In the genomic region with DNA sequence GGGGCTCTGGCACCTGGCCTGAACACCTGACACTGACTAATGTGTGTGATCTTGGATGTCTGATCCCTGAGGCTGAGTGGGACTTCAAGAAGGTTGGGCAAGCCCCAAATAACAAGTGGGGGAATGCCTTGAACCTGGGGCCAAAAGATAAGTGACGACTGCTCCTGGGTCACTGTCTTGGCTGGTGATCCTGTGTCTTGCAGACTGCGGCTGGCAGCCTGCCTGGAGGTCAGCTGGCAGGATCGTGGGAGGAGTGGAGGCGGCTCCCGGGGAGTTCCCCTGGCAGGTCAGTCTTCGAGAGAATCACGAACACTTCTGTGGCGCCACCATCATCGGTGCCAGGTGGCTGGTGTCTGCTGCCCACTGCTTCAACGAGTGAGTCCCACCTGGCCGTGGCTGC, we compare ENCODE assay signal across 9 mouse cellular contexts. TPM values are rescaled to one million over a fixed set of nuclear protein-coding genes. Genes with fewer than 3 reads are reported as not detected.
DNase-seq lines count a peak whose midpoint lies in the region; ATAC-seq and TF ChIP-seq lines count a peak whose summit lies in the region.
"Had no signal": no experiment of that assay in that cellular context is flagged by ENCODE, and none has a peak within 500 bp of the region (broad histone marks: within the 10 kb centered on the region; RNA-seq: fewer than 3 reads in every experiment).

No protein-coding gene starts in this region.

- no peak overlapping the region for H3K9ac ChIP-seq in liver, adult 2 months (ENCODE audit: low read depth, low read length)
- no peak overlapping the region for H3K9ac ChIP-seq in liver, embryonic 12.5 days

- no peaks in the 10 kb centered on the region for H3K79me2 ChIP-seq in liver, adult 2 months (ENCODE audit: control insufficient read depth, insufficient read depth, low read length)

- DNase-seq in liver, adult 2 months (ENCODE audit: extremely low read depth, low read depth, low spot score): peak; percentile 71
- peak; percentile 85 to 86 for DNase-seq in cerebellum, postnatal 14 days
- DNase-seq in kidney, adult 9 months: peak; percentile 84
- peak; percentile 92 for DNase-seq in testis, postnatal 10 days (ENCODE audit: low spot score)
- no peak for DNase-seq in midbrain, embryonic 10.5 days (ENCODE audit: low spot score)
- no peak for DNase-seq in embryo, embryonic 9.5 days (ENCODE audit: extremely low spot score)

- WGBS in liver, adult 2 months: 24% methylated on average over 11 of the region's 11 CpGs
- 62% methylated on average over 11 of the region's 11 CpGs for WGBS in liver, embryonic 12.5 days (ENCODE audit: insufficient replicate concordance)
- 81% methylated on average over 11 of the region's 11 CpGs for WGBS in midbrain, embryonic 10.5 days

- no peak overlapping the region for H3K27ac ChIP-seq in liver, adult 2 months (replicated peaks; ENCODE audit: insufficient read depth, low read depth, low read length)
- H3K27ac ChIP-seq in liver, embryonic 12.5 days: no peak overlapping the region
- no peak overlapping the region for H3K27ac ChIP-seq in midbrain, embryonic 10.5 days (replicated peaks)

- TF ChIP-seq POLR2A in liver, adult 2 months (IDR thresholded peaks at IDR 0.05; ENCODE audit: extremely low read depth, insufficient read depth, low read length): no peak

- no peaks in the 10 kb centered on the region for H3K9me3 ChIP-seq in liver, embryonic 12.5 days (replicated peaks)
- H3K9me3 ChIP-seq in midbrain, embryonic 10.5 days (replicated peaks): peaks cover 5% of the 10 kb centered on the region; the same call in 1 of the 2 replicates

- no peaks in the 10 kb centered on the region for H3K36me3 ChIP-seq in liver, adult 2 months (ENCODE audit: control insufficient read depth, insufficient read depth, low read length)
- H3K36me3 ChIP-seq in liver, embryonic 12.5 days: no peaks in the 10 kb centered on the region
- no peaks in the 10 kb centered on the region for H3K36me3 ChIP-seq in midbrain, embryonic 10.5 days

- H3K4me3 ChIP-seq in liver, adult 2 months (ENCODE audit: insufficient read depth, low read depth, low read length): no peak overlapping the region
- no peak overlapping the region for H3K4me3 ChIP-seq in liver, embryonic 12.5 days
- H3K4me3 ChIP-seq in midbrain, embryonic 10.5 days: no peak overlapping the region

- ATAC-seq in liver, embryonic 12.5 days: no peak
- no peak for ATAC-seq in granulocyte monocyte progenitor cell, adult 5-6 weeks (replicated peaks; ENCODE audit: poor library complexity, severe bottlenecking)

- no peak overlapping the region for H3K4me2 ChIP-seq in liver, embryonic 12.5 days

- TF ChIP-seq CTCF in liver, adult 2 months (IDR thresholded peaks at IDR 0.05; ENCODE audit: low read depth, low read length): no peak

- H3K27me3 ChIP-seq in liver, adult 2 months (ENCODE audit: control insufficient read depth, insufficient read depth, low read length): peaks cover 3% of the 10 kb centered on the region; the same call in 1 of the 2 replicates
- H3K27me3 ChIP-seq in liver, embryonic 12.5 days (replicated peaks): peaks cover 70% of the 10 kb centered on the region
- H3K27me3 ChIP-seq in midbrain, embryonic 10.5 days (ENCODE audit: low read depth, poor library complexity, severe bottlenecking): peaks cover 23% of the 10 kb centered on the region

- no peaks in the 10 kb centered on the region for H3K4me1 ChIP-seq in liver, adult 2 months (ENCODE audit: control insufficient read depth, insufficient read depth, low read length)
- no peaks in the 10 kb centered on the region for H3K4me1 ChIP-seq in liver, embryonic 12.5 days
- H3K4me1 ChIP-seq in midbrain, embryonic 10.5 days: 0 out of 2 replicates have a peak, but pooled peaks cover 5% of the 10 kb centered on the region

RNA-seq across cellular contexts. Expression of gene Timm13, which starts 13.6 kb away (rescaled TPM):
- total RNA-seq in liver, adult 2 months (2014; rRNA removed): 79.9 and 87.7 TPM in 2 replicates
- 369 and 388 TPM in 2 replicates for polyA plus RNA-seq in liver, adult 2 months (2012; rRNA removed)
- 271 and 301 TPM in 2 replicates for polyA plus RNA-seq in liver, embryonic 12.5 days (2016; fragmentation: Nextera tagmentation; extraction: Ambion mirVana)
- 335 and 382 TPM in 2 replicates for polyA plus RNA-seq in midbrain, embryonic 10.5 days (2016; fragmentation: Nextera tagmentation; extraction: Ambion mirVana)
- 145 and 158 TPM in 2 replicates for total RNA-seq in granulocyte monocyte progenitor cell, adult 5-6 weeks (2014; fragmentation: Nextera tagmentation)
- 38.2 and 50.4 TPM in 2 replicates for total RNA-seq in granulocyte monocyte progenitor cell, adult 5-6 weeks (2017)

RNA-seq across cellular contexts. Expression of gene Tmprss9, which starts 15.5 kb away (rescaled TPM):
- under 0.01 and 0.09 TPM in 2 replicates for total RNA-seq in liver, adult 2 months (2014; rRNA removed)
- 0.04 and 0.05 TPM in 2 replicates for polyA plus RNA-seq in liver, adult 2 months (2012; rRNA removed)
- 0.04 and 0.05 TPM in 2 replicates for polyA plus RNA-seq in liver, embryonic 12.5 days (2016; fragmentation: Nextera tagmentation; extraction: Ambion mirVana)
- 0.02 and 0.09 TPM in 2 replicates for polyA plus RNA-seq in midbrain, embryonic 10.5 days (2016; fragmentation: Nextera tagmentation; extraction: Ambion mirVana)
- total RNA-seq in granulocyte monocyte progenitor cell, adult 5-6 weeks (2014; fragmentation: Nextera tagmentation): not detected in 2 replicates
- total RNA-seq in granulocyte monocyte progenitor cell, adult 5-6 weeks (2017): not detected in 2 replicates
- polyA plus RNA-seq: stomach, embryonic 16.5 days had no signal

RNA-seq across cellular contexts. Expression of gene Lmnb2, which starts 30.9 kb away (rescaled TPM):
- 3.2 and 3.3 TPM in 2 replicates for total RNA-seq in liver, adult 2 months (2014; rRNA removed)
- polyA plus RNA-seq in liver, adult 2 months (2012; rRNA removed): 5.5 and 6.6 TPM in 2 replicates
- 23.1 and 23.6 TPM in 2 replicates for polyA plus RNA-seq in liver, embryonic 12.5 days (2016; fragmentation: Nextera tagmentation; extraction: Ambion mirVana)
- 77.9 and 84.7 TPM in 2 replicates for polyA plus RNA-seq in midbrain, embryonic 10.5 days (2016; fragmentation: Nextera tagmentation; extraction: Ambion mirVana)
- 24.9 and 35.1 TPM in 2 replicates for total RNA-seq in granulocyte monocyte progenitor cell, adult 5-6 weeks (2014; fragmentation: Nextera tagmentation)
- 56.2 and 62.8 TPM in 2 replicates for total RNA-seq in granulocyte monocyte progenitor cell, adult 5-6 weeks (2017)

RNA-seq across cellular contexts. Expression of gene Sppl2b, which starts 32.1 kb away (rescaled TPM):
- 6.5 and 10.4 TPM in 2 replicates for total RNA-seq in liver, adult 2 months (2014; rRNA removed)
- polyA plus RNA-seq in liver, adult 2 months (2012; rRNA removed): 40.1 and 40.5 TPM in 2 replicates
- 66.1 and 70.5 TPM in 2 replicates for polyA plus RNA-seq in liver, embryonic 12.5 days (2016; fragmentation: Nextera tagmentation; extraction: Ambion mirVana)
- polyA plus RNA-seq in midbrain, embryonic 10.5 days (2016; fragmentation: Nextera tagmentation; extraction: Ambion mirVana): 42.8 and 45.6 TPM in 2 replicates
- 15.2 and 20.9 TPM in 2 replicates for total RNA-seq in granulocyte monocyte progenitor cell, adult 5-6 weeks (2014; fragmentation: Nextera tagmentation)
- total RNA-seq in granulocyte monocyte progenitor cell, adult 5-6 weeks (2017): 12.2 and 14.1 TPM in 2 replicates

RNA-seq across cellular contexts. Expression of gene Lsm7, which starts 32.2 kb away (rescaled TPM):
- total RNA-seq in liver, adult 2 months (2014; rRNA removed): 61.3 and 61.6 TPM in 2 replicates
- 62.1 and 75.1 TPM in 2 replicates for polyA plus RNA-seq in liver, adult 2 months (2012; rRNA removed)
- 235 and 245 TPM in 2 replicates for polyA plus RNA-seq in liver, embryonic 12.5 days (2016; fragmentation: Nextera tagmentation; extraction: Ambion mirVana)
- 322 and 326 TPM in 2 replicates for polyA plus RNA-seq in midbrain, embryonic 10.5 days (2016; fragmentation: Nextera tagmentation; extraction: Ambion mirVana)
- total RNA-seq in granulocyte monocyte progenitor cell, adult 5-6 weeks (2014; fragmentation: Nextera tagmentation): 207 and 210 TPM in 2 replicates
- total RNA-seq in granulocyte monocyte progenitor cell, adult 5-6 weeks (2017): 378 and 439 TPM in 2 replicates

Comparison
In these comparisons a context has a peak if more than half of its experiments do, and no peak if none do; other contexts are left out.
1. DNase-seq: peak in liver, adult 2 months (single experiment), cerebellum, postnatal 14 days (2 of 2), kidney, adult 9 months (single experiment) and testis, postnatal 10 days (single experiment); none in midbrain, embryonic 10.5 days (single experiment) and embryo, embryonic 9.5 days (single experiment).